ENCODE assay signal across 22 mouse cellular contexts in the genomic region with DNA sequence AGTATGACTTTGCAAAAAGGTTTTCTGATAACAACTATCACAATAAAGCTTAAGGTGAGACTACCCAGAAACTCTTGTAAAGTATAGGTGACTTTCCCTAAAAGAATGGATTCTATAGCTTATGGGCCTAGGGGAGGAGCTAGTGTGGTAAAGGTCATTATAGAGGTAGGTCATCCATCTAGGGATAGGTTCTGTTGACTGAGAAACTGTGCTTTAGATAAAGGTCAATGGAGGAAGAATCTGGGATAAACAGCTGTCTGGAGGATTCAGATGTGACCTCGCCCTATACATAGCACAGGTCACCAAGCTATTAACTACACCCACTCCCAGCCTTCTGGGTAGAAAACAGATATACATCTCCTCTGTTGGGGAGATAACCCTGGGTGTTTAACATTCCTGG.
"Had no signal": no experiment of that assay in that cellular context is flagged by ENCODE, and none has a peak within 500 bp of the region (broad histone marks: within the 10 kb centered on the region; RNA-seq: fewer than 3 reads in every experiment).

No protein-coding gene starts in this region.

- H3K4me3 ChIP-seq: limb, embryonic 12.5 days; limb, embryonic 15.5 days; liver, embryonic 15.5 days; lung, embryonic 15.5 days; megakaryocyte, embryonic 14.5 days; midbrain, embryonic 10.5 days; midbrain, embryonic 13.5 days; myocyte; neural tube, embryonic 13.5 days had no signal

- DNase-seq: kidney, adult 8-10 months; kidney, postnatal 14 days; kidney, postnatal 4 days; left cerebral cortex, postnatal 4 days; lung, adult 18-20 months; lung, postnatal 10 days; lung, postnatal 36 days; retina, postnatal 1 day; right cerebral cortex, postnatal 25 days; thymus, postnatal 14 days; thymus, postnatal 4 days had no signal

- H3K27me3 ChIP-seq: limb, embryonic 12.5 days; limb, embryonic 15.5 days; liver, embryonic 15.5 days; lung, embryonic 15.5 days; midbrain, embryonic 13.5 days; neural tube, embryonic 13.5 days had no signal

- H3K9ac ChIP-seq: limb, embryonic 12.5 days; limb, embryonic 15.5 days; liver, embryonic 15.5 days; lung, embryonic 15.5 days; midbrain, embryonic 13.5 days; neural tube, embryonic 13.5 days had no signal

- H3K4me1 ChIP-seq: limb, embryonic 12.5 days; limb, embryonic 15.5 days; liver, embryonic 15.5 days; lung, embryonic 15.5 days; midbrain, embryonic 10.5 days; midbrain, embryonic 13.5 days; neural tube, embryonic 13.5 days had no signal

- H3K27ac ChIP-seq: limb, embryonic 12.5 days; limb, embryonic 15.5 days; liver, embryonic 15.5 days; lung, embryonic 15.5 days; midbrain, embryonic 10.5 days; midbrain, embryonic 13.5 days; neural tube, embryonic 13.5 days had no signal

- ATAC-seq: midbrain, embryonic 13.5 days; midbrain, embryonic 16.5 days had no signal

- H3K4me2 ChIP-seq: limb, embryonic 12.5 days; limb, embryonic 15.5 days; liver, embryonic 11.5 days; liver, embryonic 15.5 days; lung, embryonic 15.5 days; midbrain, embryonic 13.5 days; neural tube, embryonic 13.5 days had no signal

- H3K9me3 ChIP-seq: limb, embryonic 12.5 days; limb, embryonic 15.5 days; liver, embryonic 15.5 days; lung, embryonic 15.5 days; megakaryocyte, embryonic 14.5 days; midbrain, embryonic 10.5 days; midbrain, embryonic 13.5 days; neural tube, embryonic 13.5 days had no signal

- H3K36me3 ChIP-seq: limb, embryonic 12.5 days; limb, embryonic 15.5 days; liver, embryonic 15.5 days; lung, embryonic 15.5 days; midbrain, embryonic 10.5 days; midbrain, embryonic 13.5 days; neural tube, embryonic 13.5 days had no signal
